Mouse (Mus musculus): ENCODE measurements around the gene Zpbp. TPM values are rescaled to one million over a fixed set of nuclear protein-coding genes. Genes with fewer than 3 reads are reported as not detected.

The Zpbp gene
- 0.56 and 0.63 TPM in 2 replicates for polyA plus RNA-seq (2014; fragmentation: Nextera tagmentation; extraction: Ambion mirVana)

DNA sequence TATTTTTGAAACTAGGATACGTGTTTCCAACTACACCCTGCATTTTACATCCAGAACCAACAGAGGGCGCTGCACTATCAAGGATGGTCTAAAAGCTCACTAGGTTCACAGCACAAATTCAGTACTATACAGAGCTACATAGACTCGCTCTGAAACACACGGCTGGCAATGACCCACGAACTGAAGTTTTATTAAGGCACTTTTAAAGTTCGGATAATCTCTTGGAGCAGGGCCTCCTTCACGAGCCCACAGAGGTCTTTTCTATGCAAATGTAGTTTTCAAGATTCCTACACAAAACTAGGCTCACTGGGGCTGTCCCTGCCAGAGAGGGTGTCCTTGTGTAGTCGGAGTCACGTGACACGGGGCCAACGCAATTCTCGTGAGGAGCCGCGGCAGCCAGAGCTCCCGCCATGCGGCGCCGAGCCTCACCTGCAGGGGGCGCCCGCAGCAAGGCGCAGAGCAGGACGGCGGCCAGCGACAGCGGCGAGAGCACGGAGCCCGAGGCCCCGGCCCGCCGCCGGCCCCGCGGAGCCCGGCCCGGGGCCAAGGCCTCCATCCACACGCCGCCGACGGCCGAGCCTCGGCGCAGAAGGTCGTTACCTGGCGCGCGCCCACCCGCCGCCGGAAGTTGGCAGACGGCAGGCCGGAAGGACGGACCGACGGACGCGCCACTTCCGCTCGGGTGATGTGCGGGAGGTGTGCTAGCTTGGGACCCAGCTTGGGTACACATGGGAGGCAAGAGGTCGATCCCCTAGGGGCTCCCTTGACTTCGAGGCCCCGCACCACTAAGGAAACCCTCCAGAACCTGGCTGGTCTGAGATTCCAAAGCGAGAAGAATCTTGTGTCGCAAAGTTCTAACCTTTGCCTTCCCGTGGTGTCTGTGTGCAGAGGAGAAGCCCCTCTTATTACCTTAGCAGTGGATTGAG, at the start of gene Zpbp, which contains the start of gene Spata48:
Zpbp (minus strand) TSS at position 774 of the 926 bp plus-strand sequence.
Spata48 (plus strand) TSS at position 460 of the 926 bp plus-strand sequence.
- Histone ChIP-seq H3K4me1 (ENCODE audit: control insufficient read depth, insufficient read depth, low read length) (no peaks in the 10 kb centered on the region), H3K9me3 (ENCODE audit: control insufficient read depth, low read length) (no peaks in the 10 kb centered on the region), H3K27ac (ENCODE audit: low read depth, low read length) (peak within 1 kb of the TSS; percentile 25; the same call in 1 of the 2 replicates), H3K9ac (ENCODE audit: low read length) (peak within 1 kb of the TSS; percentile 70), H3K36me3 (ENCODE audit: control insufficient read depth, insufficient read depth, low read length) (no peaks in the 10 kb centered on the region), H3K4me2 (peak within 1 kb of the TSS; percentile 71), H3K4me3 (ENCODE audit: low read depth, low read length) (peak within 1 kb of the TSS; percentile 57), H3K27me3 (ENCODE audit: control insufficient read depth, insufficient read depth, low read length) (no peaks in the 10 kb centered on the region)
- WGBS, result 3% methylated on average over 66 of the region's 66 CpGs
- DNase-seq (ENCODE audit: low spot score, missing footprints) (peak; percentile 99), ATAC-seq (ENCODE audit: low FRiP score) (peak; percentile 97)

DNA sequence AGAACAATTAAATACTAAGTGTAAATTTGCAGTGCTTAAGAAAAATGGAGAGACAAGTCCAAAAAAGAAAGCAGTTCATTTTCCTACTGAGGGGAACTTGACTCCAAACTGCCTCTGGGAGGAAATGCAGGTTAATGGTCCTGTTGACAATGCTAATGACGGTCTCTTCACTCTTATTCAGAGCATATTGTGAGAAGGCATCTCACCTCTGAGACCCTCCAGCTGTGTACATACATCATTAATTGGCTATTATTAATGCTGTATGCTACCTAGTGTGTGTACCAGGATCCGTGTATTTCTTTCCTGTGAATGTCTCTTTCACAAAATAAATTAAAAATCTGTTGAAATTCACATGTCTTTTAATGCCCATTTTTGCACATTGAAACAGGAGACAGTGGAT, 47.2 kb upstream of the Zpbp start:
- WGBS, result 76% methylated on average over 2 of the region's 2 CpGs
- DNase-seq (ENCODE audit: low spot score, missing footprints) (no peak), ATAC-seq (ENCODE audit: low FRiP score) (no peak)
- Histone ChIP-seq H3K27me3 (ENCODE audit: control insufficient read depth, insufficient read depth, low read length) (no peaks in the 10 kb centered on the region), H3K4me3 (ENCODE audit: low read depth, low read length) (no peak overlapping the region), H3K4me2 (no peak overlapping the region), H3K4me1 (ENCODE audit: control insufficient read depth, insufficient read depth, low read length) (no peaks in the 10 kb centered on the region), H3K27ac (ENCODE audit: low read depth, low read length) (no peak overlapping the region), H3K9me3 (ENCODE audit: control insufficient read depth, low read length) (no peaks in the 10 kb centered on the region), H3K36me3 (ENCODE audit: control insufficient read depth, insufficient read depth, low read length) (no peaks in the 10 kb centered on the region), H3K9ac (ENCODE audit: low read length) (no peak overlapping the region)

DNA sequence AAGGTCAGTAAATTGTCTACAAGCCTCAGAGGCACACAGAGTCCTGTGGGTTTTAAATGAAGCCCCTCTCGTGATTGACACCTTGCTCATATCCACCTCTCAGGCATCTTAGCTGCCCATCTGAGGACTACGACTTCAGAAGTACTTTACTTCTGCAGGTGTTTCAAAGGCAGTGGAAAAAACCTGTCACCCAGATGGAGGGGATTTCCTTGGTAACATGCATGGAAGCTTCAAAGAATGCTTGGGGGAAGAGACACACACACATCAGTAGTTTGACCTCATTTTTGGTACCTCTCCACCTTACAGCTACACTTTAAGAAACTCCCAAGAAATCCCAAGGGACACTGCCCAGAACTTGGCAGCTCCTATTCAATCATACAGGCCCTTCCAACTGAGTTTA, 44.0 kb upstream of the Zpbp start:
- no peaks in the 10 kb centered on the region for H3K36me3 ChIP-seq (ENCODE audit: control insufficient read depth, insufficient read depth, low read length)
- H3K9me3 ChIP-seq (ENCODE audit: control insufficient read depth, low read length), result no peaks in the 10 kb centered on the region
- ATAC-seq (ENCODE audit: low FRiP score) (no peak), DNase-seq (ENCODE audit: low spot score, missing footprints) (no peak)
- H3K4me2 ChIP-seq, result no peak overlapping the region
- no peaks in the 10 kb centered on the region for H3K27me3 ChIP-seq (ENCODE audit: control insufficient read depth, insufficient read depth, low read length)
- WGBS, result 79% methylated on average over 2 of the region's 2 CpGs
- H3K4me3 ChIP-seq (ENCODE audit: low read depth, low read length), result no peak overlapping the region
- no peak overlapping the region for H3K9ac ChIP-seq (ENCODE audit: low read length)
- H3K27ac ChIP-seq (ENCODE audit: low read depth, low read length), result no peak overlapping the region
- no peaks in the 10 kb centered on the region for H3K4me1 ChIP-seq (ENCODE audit: control insufficient read depth, insufficient read depth, low read length)

DNA sequence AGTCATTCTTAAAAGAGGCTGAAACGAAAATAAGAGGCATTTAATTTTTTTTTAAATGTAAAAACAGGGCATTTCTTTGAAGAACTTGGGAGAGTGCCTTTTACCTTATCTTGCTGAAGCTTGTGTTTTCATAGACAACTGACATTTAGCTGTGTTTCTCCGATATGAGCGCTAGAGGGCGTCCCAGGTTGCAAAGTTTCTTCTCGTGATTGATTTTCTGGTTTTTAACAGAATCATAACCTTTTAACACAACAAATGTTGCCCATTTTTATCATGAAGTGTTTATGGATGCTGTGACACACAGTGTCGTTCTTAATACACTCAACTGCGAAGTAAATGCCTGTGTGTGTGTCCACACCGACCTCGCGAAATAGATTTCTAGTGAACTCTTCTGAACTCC, 37.7 kb upstream of the Zpbp start:
- H3K4me1 ChIP-seq (ENCODE audit: control insufficient read depth, insufficient read depth, low read length), result no peaks in the 10 kb centered on the region
- no peak overlapping the region for H3K4me2 ChIP-seq
- 20% methylated on average over 10 of the region's 10 CpGs for WGBS

DNA sequence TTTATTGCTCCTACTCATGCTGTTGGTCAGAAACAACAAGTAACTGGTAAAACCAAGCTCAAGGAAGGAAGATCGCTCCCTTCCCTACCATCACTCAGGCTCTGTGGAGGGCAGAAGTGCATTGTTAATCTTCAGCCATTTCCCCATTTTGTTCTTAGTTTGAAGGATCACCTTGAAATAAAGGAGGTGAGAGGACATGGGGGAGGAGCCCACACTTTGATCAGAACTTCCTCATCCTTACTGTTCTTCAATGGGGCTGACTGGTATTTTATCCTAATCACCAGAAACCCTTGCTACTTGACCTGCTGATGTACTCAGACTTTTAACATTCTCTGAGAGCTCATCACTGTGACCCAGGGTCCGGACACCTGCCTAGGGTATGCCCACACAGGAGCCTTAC, 33.5 kb upstream of the Zpbp start:
- DNase-seq (ENCODE audit: low spot score, missing footprints) (no peak), ATAC-seq (ENCODE audit: low FRiP score) (no peak)
- H3K4me1 ChIP-seq (ENCODE audit: control insufficient read depth, insufficient read depth, low read length), result no peaks in the 10 kb centered on the region
- no peak overlapping the region for H3K4me2 ChIP-seq
- WGBS, result 94% methylated on average over 2 of the region's 2 CpGs
- H3K27ac ChIP-seq (ENCODE audit: low read depth, low read length), result no peak overlapping the region
- no peak overlapping the region for H3K9ac ChIP-seq (ENCODE audit: low read length)
- no peak overlapping the region for H3K4me3 ChIP-seq (ENCODE audit: low read depth, low read length)
- H3K36me3 ChIP-seq (ENCODE audit: control insufficient read depth, insufficient read depth, low read length), result no peaks in the 10 kb centered on the region
- no peaks in the 10 kb centered on the region for H3K9me3 ChIP-seq (ENCODE audit: control insufficient read depth, low read length)
- no peaks in the 10 kb centered on the region for H3K27me3 ChIP-seq (ENCODE audit: control insufficient read depth, insufficient read depth, low read length)

More for the DNA sequence above, 37.7 kb upstream of the Zpbp start:
- Histone ChIP-seq H3K9me3 (ENCODE audit: control insufficient read depth, low read length) (no peaks in the 10 kb centered on the region), H3K36me3 (ENCODE audit: control insufficient read depth, insufficient read depth, low read length) (no peaks in the 10 kb centered on the region), H3K27me3 (ENCODE audit: control insufficient read depth, insufficient read depth, low read length) (no peaks in the 10 kb centered on the region), H3K4me3 (ENCODE audit: low read depth, low read length) (no peak overlapping the region), H3K27ac (ENCODE audit: low read depth, low read length) (no peak overlapping the region), H3K9ac (ENCODE audit: low read length) (no peak overlapping the region)
- DNase-seq (ENCODE audit: low spot score, missing footprints) (peak; percentile 89), ATAC-seq (ENCODE audit: low FRiP score) (no peak)

GRCm38 (mm10) chr11:11492044-11492443, 29.8 kb upstream of the Zpbp start:
- 64% methylated on average over 5 of the region's 5 CpGs for WGBS
- H3K36me3 ChIP-seq (ENCODE audit: control insufficient read depth, insufficient read depth, low read length), result no peaks in the 10 kb centered on the region
- no peaks in the 10 kb centered on the region for H3K27me3 ChIP-seq (ENCODE audit: control insufficient read depth, insufficient read depth, low read length)
- DNase-seq (ENCODE audit: low spot score, missing footprints) (no peak), ATAC-seq (ENCODE audit: low FRiP score) (no peak)
- H3K4me3 ChIP-seq (ENCODE audit: low read depth, low read length), result no peak overlapping the region
- no peaks in the 10 kb centered on the region for H3K9me3 ChIP-seq (ENCODE audit: control insufficient read depth, low read length)
- no peak overlapping the region for H3K27ac ChIP-seq (ENCODE audit: low read depth, low read length)
- H3K9ac ChIP-seq (ENCODE audit: low read length), result no peak overlapping the region
- H3K4me1 ChIP-seq (ENCODE audit: control insufficient read depth, insufficient read depth, low read length), result no peaks in the 10 kb centered on the region
- H3K4me2 ChIP-seq, result no peak overlapping the region

DNA sequence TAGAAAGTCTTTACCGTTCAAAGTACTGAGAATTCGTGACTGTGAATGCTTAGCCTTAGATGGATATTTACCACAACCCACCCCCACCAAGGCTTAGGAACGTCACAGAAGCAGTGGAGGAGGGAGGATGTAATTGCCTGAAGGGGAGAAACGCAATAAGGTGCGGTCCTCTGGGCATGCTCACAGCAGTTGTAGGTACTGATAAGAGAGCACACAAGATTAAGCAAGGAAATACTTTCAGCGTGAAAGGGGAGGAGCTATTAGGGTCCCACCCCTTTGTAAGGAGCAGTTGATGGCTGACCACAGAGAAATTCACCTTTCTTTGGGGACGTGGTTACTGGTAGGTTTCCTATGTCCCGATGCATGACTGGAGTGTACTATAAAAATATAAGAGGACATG, 22.2 kb upstream of the Zpbp start:
- no peaks in the 10 kb centered on the region for H3K27me3 ChIP-seq (ENCODE audit: control insufficient read depth, insufficient read depth, low read length)
- no peak overlapping the region for H3K4me3 ChIP-seq (ENCODE audit: low read depth, low read length)
- no peaks in the 10 kb centered on the region for H3K36me3 ChIP-seq (ENCODE audit: control insufficient read depth, insufficient read depth, low read length)
- no peak overlapping the region for H3K27ac ChIP-seq (ENCODE audit: low read depth, low read length)
- ATAC-seq (ENCODE audit: low FRiP score), result no peak
- 57% methylated on average over 8 of the region's 8 CpGs for WGBS
- H3K4me1 ChIP-seq (ENCODE audit: control insufficient read depth, insufficient read depth, low read length), result no peaks in the 10 kb centered on the region
- DNase-seq (ENCODE audit: low spot score, missing footprints), result no peak
- H3K4me2 ChIP-seq, result no peak overlapping the region
- H3K9ac ChIP-seq (ENCODE audit: low read length), result no peak overlapping the region
- no peaks in the 10 kb centered on the region for H3K9me3 ChIP-seq (ENCODE audit: control insufficient read depth, low read length)

- no peak overlapping the region for H3K4me3 ChIP-seq (ENCODE audit: low read depth, low read length)
- H3K27me3 ChIP-seq (ENCODE audit: control insufficient read depth, insufficient read depth, low read length), result no peaks in the 10 kb centered on the region
- no peaks in the 10 kb centered on the region for H3K36me3 ChIP-seq (ENCODE audit: control insufficient read depth, insufficient read depth, low read length)
- H3K27ac ChIP-seq (ENCODE audit: low read depth, low read length), result no peak overlapping the region
- no peak overlapping the region for H3K9ac ChIP-seq (ENCODE audit: low read length)
- no peak for DNase-seq (ENCODE audit: low spot score, missing footprints)
- no peaks in the 10 kb centered on the region for H3K4me1 ChIP-seq (ENCODE audit: control insufficient read depth, insufficient read depth, low read length)
- no peaks in the 10 kb centered on the region for H3K9me3 ChIP-seq (ENCODE audit: control insufficient read depth, low read length)
- H3K4me2 ChIP-seq, result no peak overlapping the region
- ATAC-seq (ENCODE audit: low FRiP score), result no peak
These were observed 6.7 kb upstream of the Zpbp start for GRCm38 (mm10) chr11:11468924-11469323.

DNA sequence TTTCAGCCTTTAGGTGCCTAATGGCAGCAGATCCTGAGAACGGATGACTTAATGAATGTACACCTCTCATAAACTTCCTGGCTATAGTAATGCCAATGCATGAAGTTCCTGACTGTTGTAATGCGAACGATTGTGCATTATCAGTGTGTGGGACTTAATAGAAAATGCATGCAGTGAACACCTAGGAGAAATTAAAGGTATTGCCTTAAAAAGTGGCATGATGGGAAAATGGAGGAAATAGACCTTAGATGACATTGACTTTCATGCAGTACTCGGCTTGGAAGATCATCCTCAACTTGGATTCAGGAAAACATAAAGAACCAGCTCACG, 318 bp upstream of the Zpbp start:
- WGBS, result 84% methylated on average over 5 of the region's 5 CpGs
- peak overlapping the region; percentile 71 for H3K4me2 ChIP-seq
- no peaks in the 10 kb centered on the region for H3K27me3 ChIP-seq (ENCODE audit: control insufficient read depth, insufficient read depth, low read length)
- no peak overlapping the region for H3K27ac ChIP-seq (ENCODE audit: low read depth, low read length)
- no peak for DNase-seq (ENCODE audit: low spot score, missing footprints)
- H3K4me1 ChIP-seq (ENCODE audit: control insufficient read depth, insufficient read depth, low read length), result no peaks in the 10 kb centered on the region
- no peaks in the 10 kb centered on the region for H3K9me3 ChIP-seq (ENCODE audit: control insufficient read depth, low read length)
- peak overlapping the region; percentile 70; the same call in 1 of the 2 replicates for H3K9ac ChIP-seq (ENCODE audit: low read length)
- peak overlapping the region; percentile 57 for H3K4me3 ChIP-seq (ENCODE audit: low read depth, low read length)
- no peaks in the 10 kb centered on the region for H3K36me3 ChIP-seq (ENCODE audit: control insufficient read depth, insufficient read depth, low read length)
- no peak for ATAC-seq (ENCODE audit: low FRiP score)

Data from midbrain, embryonic 11.5 days (tissue).